Mouse (Mus musculus) ES-E14 (cell line): ENCODE measurements at regions not wholly inside any gene's neighbourhood (a gene's known extent, or its start where the extent isn't known, plus 50 kb on each side); places are given as distances from the start of the nearest gene placed in this dataset.

Experiments
- DNase-seq: peaks from one replicate; pipeline ENCODE4 v3.0.0-alpha.2; 2013; ENCODE audit warnings: low read depth, low spot score
- H3K27ac ChIP-seq: 2 replicates; pipeline ENCODE4 v1.5.1; 2012; ENCODE audit warnings: low read depth, mild to moderate bottlenecking, low read length, moderate library complexity, mixed read lengths; ENCODE audit not compliant: poor library complexity, insufficient read depth, severe bottlenecking
- H3K36me3 ChIP-seq: 2 replicates; pipeline ENCODE4 v1.6.1; 2012; ENCODE audit warnings: mild to moderate bottlenecking, low read length, moderate library complexity, mixed read lengths; ENCODE audit not compliant: control insufficient read depth, poor library complexity, insufficient read depth, severe bottlenecking
- H3K4me1 ChIP-seq, 2 experiments: fragments of 150-350 bp in 1 of 2; sonication (generic) in 1 of 2; 2 replicates each; pipeline ENCODE4 v1.6.1; 2012; ENCODE audit warnings: low read length in 2 of 2, mild to moderate bottlenecking in 1 of 2, mixed read lengths in 1 of 2; ENCODE audit not compliant: control insufficient read depth in 2 of 2, insufficient read depth in 2 of 2, poor library complexity in 1 of 2
- H3K4me3 ChIP-seq, 2 experiments: fragments of 150-350 bp in 1 of 2; sonication (generic) in 1 of 2; 2 replicates each; pipeline ENCODE4 v1.5.1; 2012; ENCODE audit warnings: low read length in 2 of 2, low read depth in 1 of 2, mild to moderate bottlenecking in 1 of 2, mixed read lengths in 1 of 2; ENCODE audit not compliant: insufficient read depth in 1 of 2, poor library complexity in 1 of 2, severe bottlenecking in 1 of 2
- H3K9ac ChIP-seq: 2 replicates; pipeline ENCODE4 v1.6.1; 2012; ENCODE audit warnings: low read depth, mild to moderate bottlenecking, low read length, mixed read lengths; ENCODE audit not compliant: poor library complexity, insufficient read depth, severe bottlenecking
- H3K9me3 ChIP-seq: fragments of 150-350 bp; sonication (generic); 2 replicates; pipeline ENCODE4 v1.6.1; 2012; ENCODE audit warnings: low read depth, mild to moderate bottlenecking, low read length; ENCODE audit not compliant: control insufficient read depth, insufficient read depth
- CHD2 ChIP-seq: IDR thresholded peaks from 2 replicates; pipeline ENCODE4 v1.6.1; 2014; ENCODE audit warnings: mild to moderate bottlenecking, low read depth, low read length, inconsistent platforms
- HCFC1 ChIP-seq: IDR thresholded peaks from 2 replicates; pipeline ENCODE4 v1.6.1; 2012; ENCODE audit warnings: low read length, inconsistent platforms, borderline replicate concordance; ENCODE audit not compliant: insufficient read depth
- MAFK ChIP-seq: IDR thresholded peaks from 2 replicates; pipeline ENCODE4 v1.6.1; 2014; ENCODE audit warnings: mild to moderate bottlenecking, low read depth, low read length, inconsistent platforms; ENCODE audit not compliant: insufficient read depth
- ZC3H11A ChIP-seq: IDR thresholded peaks from 2 replicates; pipeline ENCODE4 v1.6.1; 2012; ENCODE audit warnings: low read depth, mild to moderate bottlenecking, inconsistent platforms, low read length, borderline replicate concordance
- ZNF384 ChIP-seq: IDR thresholded peaks from 2 replicates; pipeline ENCODE4 v1.6.1; 2012; ENCODE audit warnings: low read depth, low read length, inconsistent platforms
- in situ Hi-C, 2 experiments: fragments of 600-800 bp; cut with MboI; formaldehyde crosslinking; loops; one replicate each; pipeline ENCODE4 v1.15.1; 2025; ENCODE audit warnings: low sequenced_read_pairs in 2 of 2, inconsistent platforms in 1 of 2; ENCODE audit not compliant: unreplicated experiment in 2 of 2

- in situ Hi-C loops: no loop called here
- Histone ChIP-seq H3K9ac (0 out of 2 replicates have a peak overlapping the region, but pooled peaks have one; percentile 9), H3K36me3 (no peaks in the 10 kb centered on the region), H3K27ac (no peak overlapping the region), H3K4me1 (peaks cover 0 to 4% of the 10 kb centered on the region in 2 experiments; a peak in 1 of 4 replicates), H3K4me3 (no peak overlapping the region), H3K9me3 (no peaks in the 10 kb centered on the region)
- TF ChIP-seq MAFK (peak; percentile 76), HCFC1 (no peak)
- peak; percentile 4 for DNase-seq
Observed at GRCm38 (mm10) chr15:50997209-50997763, 2887.4 kb upstream of the Gm7489 start.

- peak; percentile 36 for DNase-seq
- H3K36me3 ChIP-seq: no peaks in the 10 kb centered on the region
- H3K4me3 ChIP-seq: no peak overlapping the region
- no peak for TF ChIP-seq HCFC1
- TF ChIP-seq ZNF384: no peak
- TF ChIP-seq ZC3H11A: no peak
- no peak for TF ChIP-seq MAFK
- no peak for TF ChIP-seq CHD2
- no peak overlapping the region for H3K9ac ChIP-seq
- H3K27ac ChIP-seq: no peak overlapping the region
- in situ Hi-C loops: no loop called here
- H3K9me3 ChIP-seq: no peaks in the 10 kb centered on the region
- H3K4me1 ChIP-seq: no peaks in the 10 kb centered on the region
Observed at GRCm38 (mm10) chr15:51038968-51039367, 2845.7 kb upstream of the Gm7489 start.

GRCm38 (mm10) chr15:51070538-51070937 lies 2814.2 kb upstream of the Gm7489 start:
- Histone ChIP-seq H3K4me3 (no peak overlapping the region), H3K4me1 (no peaks in the 10 kb centered on the region), H3K9ac (no peak overlapping the region), H3K36me3 (no peaks in the 10 kb centered on the region), H3K27ac (no peak overlapping the region), H3K9me3 (no peaks in the 10 kb centered on the region)
- DNase-seq: no peak
- in situ Hi-C loops: no loop called here
- TF ChIP-seq ZNF384 (no peak), CHD2 (no peak), MAFK (no peak), HCFC1 (no peak), ZC3H11A (no peak)

- H3K27ac ChIP-seq: no peak overlapping the region
- H3K9me3 ChIP-seq: no peaks in the 10 kb centered on the region
- H3K4me1 ChIP-seq: no peaks in the 10 kb centered on the region
- H3K36me3 ChIP-seq: no peaks in the 10 kb centered on the region
- no peak overlapping the region for H3K9ac ChIP-seq
- no peak overlapping the region for H3K4me3 ChIP-seq
- in situ Hi-C loops: no loop called here
- peak; percentile 9 for DNase-seq
- TF ChIP-seq HCFC1: no peak
- TF ChIP-seq MAFK: no peak
- TF ChIP-seq CHD2: no peak
- TF ChIP-seq ZNF384: no peak
- no peak for TF ChIP-seq ZC3H11A
Observed at GRCm38 (mm10) chr15:51071132-51071656, 2813.5 kb upstream of the Gm7489 start.

- Histone ChIP-seq H3K9ac (no peak overlapping the region), H3K27ac (no peak overlapping the region), H3K4me1 (no peaks in the 10 kb centered on the region), H3K9me3 (no peaks in the 10 kb centered on the region), H3K4me3 (no peak overlapping the region), H3K36me3 (no peaks in the 10 kb centered on the region)
- no peak for DNase-seq
- in situ Hi-C loops: no loop called here
- TF ChIP-seq CHD2 (no peak), HCFC1 (no peak), MAFK (no peak), ZNF384 (no peak)
Observed at GRCm38 (mm10) chr15:51073678-51074077, 2811.0 kb upstream of the Gm7489 start.
